Mouse (Mus musculus) stomach, postnatal 0 days (tissue): Measurements from ENCODE around the gene Hbq1b.

Experiments used
- CTCF ChIP-seq: IDR thresholded peaks from 2 replicates; pipeline ENCODE4 v1.5.1; 2016; ENCODE audit warnings: antibody characterized with exemption, low read depth, mild to moderate bottlenecking, moderate library complexity
- EP300 ChIP-seq: optimal IDR thresholded peaks from 2 replicates; pipeline ENCODE3; 2016; ENCODE audit warnings: antibody characterized with exemption

- TF ChIP-seq CTCF (no peak), EP300 (no peak)
Observed at GRCm38 (mm10) chr11:32277736-32278457, 8.9 kb upstream of the Hbq1b start.
